Mouse (Mus musculus) NIH3T3 (cell line): ENCODE results near the gene Rangap1.

Source experiments
- DNase-seq: peaks from one replicate; pipeline ENCODE4 v3.0.0-alpha.2; 2012; ENCODE audit warnings: low read depth

Rangap1 gene

GRCm38 (mm10) chr15:81744992-81745600, at the start of gene Rangap1, which contains the start of gene Zc3h7b:
TSS of gene Rangap1 (minus strand) at chr15:81745530.
TSS of gene Zc3h7b (plus strand) at chr15:81745057.
- peak; percentile 86 for DNase-seq

DNA sequence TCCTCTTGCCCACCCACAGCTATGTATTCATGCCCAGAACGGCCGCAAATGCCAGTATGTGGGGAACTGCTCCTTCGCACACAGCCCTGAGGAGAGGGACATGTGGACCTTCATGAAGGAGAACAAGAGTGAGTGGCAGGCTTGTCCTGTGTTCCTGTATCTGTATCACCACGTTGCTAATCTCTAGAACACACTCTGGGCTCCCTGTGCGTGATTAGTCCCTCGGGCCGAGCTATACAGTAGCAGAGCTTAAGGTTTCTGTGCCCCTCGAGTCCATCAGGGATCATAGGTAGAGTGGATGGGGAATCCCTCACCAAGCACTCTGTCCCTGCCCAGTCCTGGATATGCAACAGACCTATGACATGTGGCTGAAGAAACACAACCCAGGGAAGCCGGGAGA, 47.1 kb upstream of the Rangap1 start:
- no peak for DNase-seq

DNA sequence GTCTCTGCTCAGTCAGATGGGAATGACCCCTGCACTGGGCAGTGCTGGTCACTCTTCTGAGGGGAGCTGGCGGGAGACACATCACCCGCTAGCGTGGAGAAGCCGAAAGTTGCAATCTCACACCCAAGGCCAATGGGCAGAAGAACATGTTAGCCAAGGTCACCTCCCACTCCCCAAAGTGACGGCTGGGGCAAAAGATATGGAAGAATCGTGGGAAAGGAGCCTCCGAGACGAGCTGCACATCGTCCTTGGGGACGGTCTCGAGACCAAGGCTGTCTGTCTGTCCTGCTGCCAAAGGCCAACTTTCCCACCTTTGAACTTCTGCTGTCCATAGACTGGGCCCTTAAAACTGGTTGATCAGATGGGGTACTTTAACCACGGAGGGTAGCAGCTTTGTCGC, 42.2 kb upstream of the Rangap1 start:
- DNase-seq, result no peak

DNA sequence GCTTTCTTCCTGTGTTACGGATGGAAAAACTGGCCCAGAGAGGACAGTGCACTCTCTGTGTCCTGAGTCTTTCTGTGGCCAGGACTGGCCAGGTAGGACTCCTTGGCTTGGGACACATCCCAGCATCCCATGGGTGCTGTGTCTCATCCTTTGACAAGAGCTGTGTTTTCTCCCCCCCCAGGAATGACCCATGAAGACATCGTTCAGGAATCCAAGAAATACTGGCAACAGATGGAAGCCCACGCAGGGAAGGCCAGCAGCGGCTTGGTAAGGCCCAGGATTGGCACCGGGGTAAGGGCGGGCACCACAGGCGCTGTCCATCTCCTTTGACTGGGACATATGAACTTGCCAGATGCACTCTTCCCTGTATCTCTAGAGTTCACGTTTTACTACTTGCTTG, 40.4 kb upstream of the Rangap1 start:
- DNase-seq, result no peak

GRCm38 (mm10) chr15:81784762-81785161, 39.4 kb upstream of the Rangap1 start:
- peak; percentile 46 for DNase-seq

GRCm38 (mm10) chr15:81781816-81782215, 36.5 kb upstream of the Rangap1 start:
- DNase-seq, result no peak

- DNase-seq, result no peak
Observed at GRCm38 (mm10) chr15:81776631-81777422, 31.5 kb upstream of the Rangap1 start.

DNA sequence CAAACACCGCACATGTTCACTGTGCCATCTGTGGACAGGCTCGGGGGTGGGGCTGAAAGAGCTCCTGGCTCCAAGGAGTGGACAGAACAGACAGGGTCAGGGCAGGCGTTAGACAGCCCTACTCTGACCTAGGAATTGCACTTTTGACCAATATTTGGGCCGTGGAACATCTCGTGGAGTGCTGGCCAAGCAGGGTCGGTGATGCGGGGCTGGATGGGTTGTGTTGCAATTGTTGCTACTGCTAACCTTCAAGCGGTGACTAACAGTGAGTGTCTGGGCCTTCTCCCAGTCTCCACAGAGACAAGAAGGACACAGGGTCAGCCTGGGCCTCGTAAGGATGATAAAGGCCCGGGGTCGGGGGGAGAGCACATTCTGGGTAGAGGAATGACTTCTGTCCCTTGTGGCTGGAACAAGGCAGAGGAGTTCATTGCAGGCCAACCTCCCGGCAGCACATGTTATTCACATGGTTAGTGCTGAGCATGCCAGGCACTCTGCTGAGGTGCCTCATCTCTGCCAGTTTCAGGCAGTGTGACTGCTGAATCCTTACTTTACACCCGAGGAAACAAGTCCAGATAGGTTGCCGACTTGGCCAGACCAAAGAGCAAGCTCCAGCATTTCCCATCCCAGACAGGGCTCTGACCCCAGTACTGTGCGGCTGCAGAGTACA, 29.3 kb upstream of the Rangap1 start:
- peak; percentile 51 for DNase-seq

DNA sequence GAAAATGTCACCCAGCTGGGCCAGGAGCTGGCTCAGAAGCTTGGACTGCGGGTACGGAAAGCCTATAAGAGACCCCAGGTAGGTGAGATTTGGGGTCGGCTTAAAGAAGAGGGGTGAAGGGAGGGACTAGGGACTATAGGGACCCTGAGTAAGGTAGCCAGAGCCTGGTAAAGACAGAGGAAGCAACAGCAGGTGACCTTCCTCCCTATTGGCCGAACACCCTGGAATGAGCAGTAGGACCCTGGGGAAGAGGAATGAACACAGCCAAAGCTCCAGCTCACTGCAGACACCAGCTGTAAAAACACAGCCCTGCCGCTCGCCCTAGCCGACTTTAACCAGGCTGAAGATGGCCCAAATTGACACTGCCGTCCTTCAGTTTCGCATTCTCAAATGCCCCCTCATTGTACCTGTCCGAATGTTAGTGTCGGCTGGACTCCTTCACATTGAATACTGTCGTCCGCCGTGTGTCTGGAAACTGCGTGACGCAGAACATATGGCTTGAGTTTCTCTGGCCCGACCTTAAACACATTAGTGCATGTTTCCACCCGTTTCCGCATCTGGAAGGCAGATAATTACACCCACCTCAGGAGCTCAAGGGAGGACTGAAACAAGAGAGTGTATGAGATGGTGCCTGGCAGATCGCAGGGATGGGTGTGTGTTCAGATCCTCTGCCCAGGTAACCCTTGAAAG, 27.2 kb upstream of the Rangap1 start:
- DNase-seq, result no peak

GRCm38 (mm10) chr15:81769037-81769436, 23.7 kb upstream of the Rangap1 start:
- DNase-seq, result no peak

- DNase-seq, result no peak
Observed at GRCm38 (mm10) chr15:81766439-81766838, 21.1 kb upstream of the Rangap1 start.

DNA sequence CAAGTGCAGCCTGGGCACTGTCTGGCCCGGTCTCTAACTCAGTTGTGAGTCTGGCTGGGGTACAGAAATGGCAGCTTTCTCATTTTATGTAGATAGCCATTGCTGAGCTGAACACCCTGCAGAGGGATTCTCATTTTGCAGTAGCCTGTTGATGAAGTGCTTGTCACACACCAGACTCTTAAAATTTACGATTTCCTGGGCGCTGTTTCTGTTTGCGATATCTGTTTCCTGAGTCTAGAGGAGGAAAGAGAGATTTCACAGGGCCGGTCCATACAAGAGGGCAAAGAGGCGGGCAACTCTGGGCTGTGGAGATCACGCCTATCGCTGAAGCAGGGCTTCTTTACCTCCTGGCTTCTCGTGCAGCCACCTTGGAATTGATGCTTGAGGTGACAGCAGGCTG, 20.3 kb upstream of the Rangap1 start:
- DNase-seq, result no peak

- DNase-seq, result no peak
Observed at GRCm38 (mm10) chr15:81764573-81764972, 19.2 kb upstream of the Rangap1 start.

DNA sequence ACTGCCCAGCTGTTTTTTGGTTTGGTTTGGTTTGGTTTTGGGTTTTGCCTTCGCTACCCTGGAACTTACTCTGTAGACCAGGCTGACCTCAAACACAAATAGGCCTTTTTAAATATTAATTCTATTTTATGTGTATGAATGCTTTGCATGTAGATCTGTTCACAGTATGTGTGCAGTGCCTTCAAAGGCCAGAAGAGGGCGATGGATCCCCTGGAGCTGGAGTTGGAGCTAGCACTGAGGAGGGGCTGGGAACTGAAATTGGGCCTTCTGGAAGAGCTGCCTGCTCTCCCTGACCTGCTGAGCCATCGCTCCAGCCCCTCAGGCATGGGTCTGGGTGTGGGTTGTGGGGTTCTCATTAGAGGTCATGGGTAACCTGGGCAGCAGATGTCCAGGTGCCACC, 16.6 kb upstream of the Rangap1 start:
- no peak for DNase-seq

DNA sequence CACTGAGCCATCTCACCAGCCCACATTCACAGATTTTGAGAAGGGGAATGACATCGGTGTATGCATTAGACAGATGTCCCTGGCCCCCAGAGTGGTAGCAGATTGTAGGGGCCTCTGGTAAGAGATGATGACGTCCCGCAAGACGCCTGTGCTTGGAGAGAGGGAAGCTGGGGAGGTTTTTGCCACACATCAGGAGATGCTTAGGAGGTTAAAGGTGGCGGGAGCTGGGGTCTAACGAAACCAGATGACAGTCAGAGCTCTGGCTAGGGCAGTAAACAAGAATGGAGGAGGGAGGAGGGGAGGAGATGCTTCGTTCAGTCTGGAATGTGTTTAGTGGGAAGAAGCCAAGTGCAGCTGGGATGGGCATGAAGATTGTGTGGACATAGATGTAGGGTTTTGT, 16.1 kb upstream of the Rangap1 start:
- no peak for DNase-seq

DNA sequence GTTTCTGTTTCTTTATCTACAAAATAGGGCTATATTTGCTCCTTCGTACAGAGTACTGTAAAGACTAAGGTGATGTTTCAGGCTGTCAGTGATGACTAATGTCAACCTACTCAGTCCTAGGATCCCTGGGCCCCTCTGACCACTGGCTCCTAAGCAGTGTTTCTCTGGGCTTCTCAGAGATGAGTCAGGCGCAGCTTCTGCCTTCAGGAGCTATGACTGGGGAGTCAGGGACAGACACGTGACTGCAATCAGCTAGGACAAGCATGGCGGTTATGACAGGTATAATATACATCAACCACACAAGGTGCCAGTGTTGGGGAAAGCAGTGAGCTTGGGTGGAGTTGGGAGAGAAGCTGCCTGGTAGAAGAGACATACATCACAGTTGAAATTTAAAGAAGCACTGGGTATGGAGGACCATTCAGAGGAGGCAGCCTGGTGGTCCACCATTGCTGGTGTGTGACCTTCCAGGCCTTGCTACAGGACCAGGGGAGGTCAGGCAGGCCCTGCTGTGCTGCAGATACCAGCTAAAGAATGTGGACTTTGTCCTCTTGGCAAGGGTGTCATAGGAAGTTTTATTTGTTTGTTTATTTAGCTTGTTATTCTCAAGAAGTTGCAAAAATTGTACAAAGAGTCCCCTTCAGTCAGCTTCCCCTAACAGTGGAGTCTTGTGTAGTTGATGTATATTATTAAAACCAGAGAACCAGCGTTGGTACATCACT, 15.2 kb upstream of the Rangap1 start:
- peak; percentile 22 for DNase-seq

DNA sequence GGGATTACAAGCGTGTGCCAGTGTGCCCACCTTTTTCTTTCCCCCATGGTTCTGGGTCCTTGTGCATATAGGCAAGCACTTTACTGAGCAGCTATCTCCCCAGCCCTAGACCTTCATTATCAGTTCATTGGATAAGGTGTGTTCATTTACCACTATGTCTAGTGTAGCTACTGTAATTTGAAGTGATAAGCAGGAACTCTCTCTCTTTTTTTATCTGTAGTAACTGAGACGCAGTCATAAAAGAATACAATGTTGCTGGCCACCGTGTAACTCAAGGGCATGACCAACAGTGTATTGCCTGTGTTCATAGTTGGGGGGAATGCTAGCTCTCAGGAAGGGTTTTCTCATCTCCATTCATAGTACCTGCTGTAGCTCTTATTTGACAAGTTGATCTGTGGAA, 14.2 kb upstream of the Rangap1 start:
- DNase-seq, result no peak

DNA sequence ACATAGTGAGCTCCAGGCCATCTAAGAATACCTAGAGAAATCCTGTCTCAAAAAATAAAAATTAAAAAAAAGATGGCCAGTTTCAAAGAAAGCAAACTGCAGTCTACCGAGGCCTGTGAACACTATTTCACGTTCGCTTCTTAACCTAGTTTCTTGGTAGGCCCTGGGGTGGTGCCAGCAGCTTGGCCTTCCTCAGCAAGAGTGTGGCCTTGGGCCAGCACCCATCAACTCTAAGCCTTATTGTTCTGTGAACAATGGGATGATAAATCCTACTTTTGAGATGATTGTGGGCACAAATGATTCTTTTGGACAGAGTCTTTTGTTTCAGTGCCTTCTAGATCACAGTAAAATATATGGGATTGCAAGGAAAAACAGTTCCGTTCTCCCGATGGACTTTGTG, 13.4 kb upstream of the Rangap1 start:
- no peak for DNase-seq

- DNase-seq, result no peak
Observed at GRCm38 (mm10) chr15:81753669-81754068, 8.3 kb upstream of the Rangap1 start.

GRCm38 (mm10) chr15:81749742-81750141, 4.4 kb upstream of the Rangap1 start:
- no peak for DNase-seq

DNA sequence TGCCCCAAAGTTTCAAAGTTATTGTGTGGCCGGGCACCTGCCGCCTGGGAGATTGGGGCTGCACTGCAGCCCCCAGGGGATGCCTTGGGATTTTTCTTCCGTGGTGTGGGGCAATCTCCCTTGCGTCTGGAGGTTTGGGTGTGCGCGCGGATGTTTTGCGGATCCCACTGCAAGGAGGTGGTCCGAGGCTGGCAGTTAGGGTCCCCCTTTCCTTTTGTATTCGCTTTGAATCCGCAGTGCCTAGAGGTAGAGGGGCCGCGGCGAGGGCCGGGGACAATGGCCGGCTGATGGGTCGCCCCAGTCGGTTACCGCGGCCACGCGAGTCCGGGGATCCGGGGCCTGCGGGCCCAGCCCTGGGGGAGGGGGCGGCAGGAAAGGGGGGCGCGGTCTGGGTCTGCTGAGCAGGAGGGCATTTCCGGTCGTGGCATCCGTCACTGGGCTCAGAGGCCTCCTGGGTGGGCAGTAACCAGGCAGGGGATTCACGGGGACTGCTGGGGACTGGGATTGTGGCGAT, 328 bp upstream of the Rangap1 start:
- DNase-seq, result peak; percentile 66

DNA sequence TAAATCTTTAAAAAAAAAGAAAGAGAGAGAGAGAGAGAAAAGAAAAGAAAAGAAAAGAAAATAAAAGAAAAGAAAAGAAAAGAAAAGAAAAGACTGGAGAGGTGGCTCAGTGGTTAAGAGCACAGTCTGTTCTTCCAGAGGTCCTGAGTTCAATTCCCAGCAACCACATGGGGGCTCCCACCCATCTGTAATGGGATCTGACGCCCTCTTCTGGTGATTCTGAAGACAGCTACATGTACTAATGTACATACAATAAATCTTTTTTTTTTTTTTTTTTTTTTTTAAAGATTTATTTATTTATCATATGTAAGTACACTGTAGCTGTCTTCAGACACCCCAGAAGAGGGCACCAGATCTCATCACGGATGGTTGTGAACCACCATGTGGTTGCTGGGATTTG, 3.0 kb downstream of the Rangap1 start:
- peak; percentile 48 for DNase-seq
